ENCODE assay signal across 9 mouse cellular contexts in genomic region chr12:105504736-105505135, GRCm38 (mm10). TPM values are rescaled to one million over a fixed set of nuclear protein-coding genes. Genes with fewer than 3 reads are reported as not detected.
DNase-seq lines count a peak whose midpoint lies in the region; ATAC-seq lines count a peak whose summit lies in the region.
"Had no signal": no experiment of that assay in that cellular context is flagged by ENCODE, and none has a peak within 500 bp of the region (broad histone marks: within the 10 kb centered on the region; RNA-seq: fewer than 3 reads in every experiment).

No protein-coding gene starts in this region.

- no peaks in the 10 kb centered on the region for H3K27me3 ChIP-seq in intestine, embryonic 14.5 days (replicated peaks; ENCODE audit: control insufficient read depth, insufficient read depth, low read length)
- no peaks in the 10 kb centered on the region for H3K27me3 ChIP-seq in intestine, embryonic 15.5 days (replicated peaks)
- H3K27me3 ChIP-seq: midbrain, embryonic 15.5 days had no signal

- no peaks in the 10 kb centered on the region for H3K36me3 ChIP-seq in intestine, embryonic 14.5 days (ENCODE audit: control insufficient read depth, insufficient read depth, low read length)
- no peaks in the 10 kb centered on the region for H3K36me3 ChIP-seq in intestine, embryonic 15.5 days
- H3K36me3 ChIP-seq: heart, embryonic 12.5 days; midbrain, embryonic 15.5 days had no signal

- no peak for ATAC-seq in intestine, embryonic 14.5 days (replicated peaks; ENCODE audit: low FRiP score, low TSS enrichment, low read depth)
- ATAC-seq in intestine, embryonic 15.5 days = no peak
- peak; percentile 53; the same call in 1 of the 2 replicates for ATAC-seq in megakaryocyte, adult 5-6 weeks (ENCODE audit: poor library complexity, severe bottlenecking)
- no peak for ATAC-seq in frontal cortex, adult (ENCODE audit: low TSS enrichment)
- ATAC-seq: midbrain, embryonic 15.5 days had no signal

- H3K9me3 ChIP-seq in intestine, embryonic 14.5 days (ENCODE audit: control insufficient read depth, low read length) = no peaks in the 10 kb centered on the region
- no peaks in the 10 kb centered on the region for H3K9me3 ChIP-seq in intestine, embryonic 15.5 days
- H3K9me3 ChIP-seq: midbrain, embryonic 15.5 days had no signal

- 65% methylated on average over 6 of the region's 6 CpGs for WGBS in intestine, embryonic 14.5 days
- WGBS in intestine, embryonic 15.5 days = 71% methylated on average over 6 of the region's 6 CpGs

- no peak overlapping the region for H3K4me2 ChIP-seq in intestine, embryonic 14.5 days (ENCODE audit: low read length)
- no peak overlapping the region for H3K4me2 ChIP-seq in intestine, embryonic 15.5 days (replicated peaks)
- H3K4me2 ChIP-seq: heart, embryonic 12.5 days; midbrain, embryonic 15.5 days had no signal

- H3K27ac ChIP-seq in intestine, embryonic 14.5 days (ENCODE audit: low read depth) = no peak overlapping the region
- no peak overlapping the region for H3K27ac ChIP-seq in intestine, embryonic 15.5 days
- H3K27ac ChIP-seq: midbrain, embryonic 15.5 days had no signal

- no peak overlapping the region for H3K4me3 ChIP-seq in intestine, embryonic 14.5 days (ENCODE audit: low read depth, low read length)
- no peak overlapping the region for H3K4me3 ChIP-seq in intestine, embryonic 15.5 days (replicated peaks)
- H3K4me3 ChIP-seq: heart, embryonic 12.5 days; midbrain, embryonic 15.5 days had no signal

- 0 out of 2 replicates have a peak, but pooled peaks cover 2% of the 10 kb centered on the region for H3K4me1 ChIP-seq in intestine, embryonic 14.5 days (replicated peaks; ENCODE audit: control insufficient read depth, insufficient read depth, low read length)
- no peaks in the 10 kb centered on the region; the same call in 1 of the 2 replicates for H3K4me1 ChIP-seq in intestine, embryonic 15.5 days (replicated peaks)

- peak; percentile 68 for DNase-seq in intestine, embryonic 14.5 days (ENCODE audit: low spot score)
- peak; percentile 27 to 34 for DNase-seq in B cell, adult 2 months
- peak; percentile 25 for DNase-seq in NIH3T3 (ENCODE audit: low read depth)
- no peak for DNase-seq in left cerebral cortex, adult 8-10 months (ENCODE audit: low spot score in 2 of 2)

- H3K9ac ChIP-seq in intestine, embryonic 14.5 days (ENCODE audit: low read length) = no peak overlapping the region
- H3K9ac ChIP-seq in intestine, embryonic 15.5 days = no peak overlapping the region
- H3K9ac ChIP-seq: heart, embryonic 12.5 days; midbrain, embryonic 15.5 days had no signal

RNA-seq across cellular contexts. Expression of gene D430019H16Rik, which starts 51.1 kb away (rescaled TPM):
- polyA plus RNA-seq in intestine, embryonic 14.5 days (2014; fragmentation: Nextera tagmentation; extraction: Ambion mirVana) = 2.2 and 2.5 TPM in 2 replicates
- polyA plus RNA-seq in intestine, embryonic 15.5 days (2015; fragmentation: Nextera tagmentation; extraction: Ambion mirVana) = 0.78 and 1.4 TPM in 2 replicates
- not detected in 2 replicates for total RNA-seq in megakaryocyte, adult 5-6 weeks (2015)
- 0.04 TPM in 1 of 2 replicates, not detected in the other for total RNA-seq in megakaryocyte, adult 5-6 weeks (2017)
- total RNA-seq in left cerebral cortex, adult 8-10 months (2022) = 10 to 100 TPM; 76.3 to 85.8 (median 82.5) TPM

RNA-seq across cellular contexts. Expression of gene Bdkrb2, which starts 58.3 kb away (rescaled TPM):
- polyA plus RNA-seq in intestine, embryonic 14.5 days (2014; fragmentation: Nextera tagmentation; extraction: Ambion mirVana) = 1.0 and 1.3 TPM in 2 replicates
- polyA plus RNA-seq in intestine, embryonic 15.5 days (2015; fragmentation: Nextera tagmentation; extraction: Ambion mirVana) = 4.5 and 4.6 TPM in 2 replicates
- not detected in 2 replicates for total RNA-seq in megakaryocyte, adult 5-6 weeks (2015)
- not detected in 2 replicates for total RNA-seq in megakaryocyte, adult 5-6 weeks (2017)
- total RNA-seq in left cerebral cortex, adult 8-10 months (2022) = 1 to 10 TPM in 3 of 4 experiments, under 1 TPM in 1; 0.68 to 1.2 (median 1.2) TPM

Comparison
In these comparisons a context has a peak if more than half of its experiments do, and no peak if none do; other contexts are left out.
1. DNase-seq: peak in intestine, embryonic 14.5 days (single experiment), B cell, adult 2 months (2 of 2) and NIH3T3 (single experiment); none in left cerebral cortex, adult 8-10 months (0 of 2).
2. RNA of gene D430019H16Rik, which starts 51.1 kb away (total RNA-seq): 76.3 to 85.8 TPM in left cerebral cortex, adult 8-10 months; 0.04 TPM in megakaryocyte, adult 5-6 weeks; every median in the first group is over 10 times any median in the second.